Mouse (Mus musculus): Measurements from ENCODE around the gene Kir3dl1.
"Not testable (repeated sequence)": the region's sequence is repeated elsewhere in the genome, so short reads cannot be mapped to it uniquely, and the experiment has no call there.

Kir3dl1 gene

GRCm38 (mm10) chrX:136517699-136518098 lies at the start of gene Kir3dl1:
Kir3dl1 (plus strand) TSS chrX:136517999.
- DNase-seq (ENCODE audit: low spot score) = not testable (repeated sequence)

- not testable (repeated sequence) for DNase-seq (ENCODE audit: low spot score)
Observed at GRCm38 (mm10) chrX:136543956-136544355, 26.2 kb downstream of the Kir3dl1 start, which contains the start of gene Kir3dl2. Kir3dl2 (minus strand) TSS chrX:136544056.

GRCm38 (mm10) chrX:136569094-136569493 lies 51.3 kb downstream of the Kir3dl1 start:
- DNase-seq (ENCODE audit: low spot score) = not testable (repeated sequence)

Measured in embryo, embryonic 10.5 days (tissue).